Mouse (Mus musculus) MEL-GATA-1-ER (cell line): ENCODE results near the gene Ado.

Source experiments
- DNase-seq: peaks from one replicate; pipeline ENCODE4 v3.0.0-alpha.2; 2012; ENCODE audit warnings: low read depth; ENCODE audit errors: extremely low read depth

Ado gene

GRCm38 (mm10) chr10:67548877-67549731 lies at the start of gene Ado:
Gene Ado (minus strand): TSS chr10:67548955.
- DNase-seq, result peak; percentile 76

- DNase-seq, result no peak
Observed at GRCm38 (mm10) chr10:67595278-67595677, 46.5 kb upstream of the Ado start.

GRCm38 (mm10) chr10:67585873-67586610 lies 37.3 kb upstream of the Ado start:
- DNase-seq, result no peak

- no peak for DNase-seq
Observed at GRCm38 (mm10) chr10:67581698-67582285, 33.0 kb upstream of the Ado start.

DNA sequence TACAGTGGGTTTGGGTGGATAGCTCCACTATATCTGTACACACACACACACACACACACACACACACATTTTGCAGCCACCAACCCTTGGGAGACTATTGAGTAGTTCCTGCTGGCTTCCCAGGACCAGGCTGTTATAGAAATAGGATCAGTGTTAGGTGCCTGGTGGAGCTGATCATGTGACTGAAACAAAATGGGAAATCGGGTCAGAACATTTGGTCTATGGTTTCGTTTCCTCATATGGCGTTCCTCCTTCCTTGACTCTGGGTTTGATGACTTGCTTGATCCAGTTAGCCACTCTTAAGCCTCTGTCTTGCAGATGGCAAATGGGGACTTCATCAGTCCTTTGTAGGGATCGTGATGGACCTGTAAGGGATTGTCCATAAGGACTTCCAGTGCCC lies 31.1 kb upstream of the Ado start:
- DNase-seq, result no peak

DNA sequence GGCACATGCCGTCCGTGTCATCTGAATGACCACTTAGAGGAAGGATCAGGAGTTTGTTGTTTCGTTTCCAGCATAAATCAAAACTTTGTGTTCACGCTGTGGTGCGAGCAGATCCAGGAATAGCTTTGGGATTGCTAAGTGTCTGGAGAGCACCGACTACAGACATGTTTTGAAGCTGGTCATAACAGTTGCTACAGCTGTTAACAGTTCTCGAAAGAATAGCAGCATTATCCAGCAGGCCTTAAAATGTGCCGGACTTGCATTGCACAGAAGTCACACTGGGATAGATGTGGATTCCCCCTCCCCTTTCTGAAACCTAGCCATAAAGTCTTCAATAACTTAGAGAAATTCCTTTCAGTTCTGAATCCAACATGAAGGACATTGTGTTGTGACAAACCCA lies 24.6 kb upstream of the Ado start:
- no peak for DNase-seq

GRCm38 (mm10) chr10:67571443-67571842 lies 22.7 kb upstream of the Ado start:
- DNase-seq, result no peak

- no peak for DNase-seq
Observed at GRCm38 (mm10) chr10:67569539-67569938, 20.8 kb upstream of the Ado start.

DNA sequence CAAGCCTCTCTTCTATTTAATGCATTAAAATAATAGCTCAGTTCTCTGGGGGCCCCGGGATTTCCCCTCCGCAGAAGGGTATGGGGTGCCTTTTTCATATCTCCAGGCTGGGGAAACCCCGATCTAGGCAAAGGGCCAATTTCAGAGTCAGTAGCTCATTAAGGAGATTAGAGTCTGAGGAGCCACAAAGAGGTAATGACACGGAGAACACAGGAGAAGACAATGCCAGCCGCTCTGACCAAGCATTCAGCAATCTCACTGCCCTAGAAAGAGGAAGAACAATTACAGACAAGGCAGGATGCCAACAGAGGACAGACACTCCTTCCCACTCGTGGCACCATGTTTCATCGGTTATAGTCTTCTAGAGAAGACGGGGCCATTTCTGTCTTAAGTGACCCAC lies 17.3 kb upstream of the Ado start:
- peak; percentile 86 for DNase-seq

DNA sequence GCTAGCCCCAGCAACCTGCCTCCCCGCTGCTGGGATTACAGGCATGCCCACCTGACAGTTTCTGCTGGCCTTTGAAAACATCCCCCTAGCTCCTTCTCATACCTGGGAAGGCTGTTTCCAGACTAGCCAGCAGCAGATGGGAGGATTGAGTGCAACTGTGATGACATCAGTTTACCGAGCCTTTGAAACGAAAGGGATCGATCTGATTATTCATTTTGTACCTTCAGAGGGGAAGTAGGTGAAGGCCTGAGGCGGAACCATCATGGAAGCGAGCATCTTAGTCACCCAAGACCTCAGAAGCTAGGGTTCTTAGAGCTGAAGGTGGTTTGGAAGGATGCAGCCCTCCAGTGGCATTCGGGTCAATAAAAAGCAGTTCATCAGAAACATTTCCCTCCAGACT lies 15.8 kb upstream of the Ado start:
- DNase-seq, result no peak

GRCm38 (mm10) chr10:67561185-67561584 lies 12.4 kb upstream of the Ado start:
- DNase-seq, result no peak

DNA sequence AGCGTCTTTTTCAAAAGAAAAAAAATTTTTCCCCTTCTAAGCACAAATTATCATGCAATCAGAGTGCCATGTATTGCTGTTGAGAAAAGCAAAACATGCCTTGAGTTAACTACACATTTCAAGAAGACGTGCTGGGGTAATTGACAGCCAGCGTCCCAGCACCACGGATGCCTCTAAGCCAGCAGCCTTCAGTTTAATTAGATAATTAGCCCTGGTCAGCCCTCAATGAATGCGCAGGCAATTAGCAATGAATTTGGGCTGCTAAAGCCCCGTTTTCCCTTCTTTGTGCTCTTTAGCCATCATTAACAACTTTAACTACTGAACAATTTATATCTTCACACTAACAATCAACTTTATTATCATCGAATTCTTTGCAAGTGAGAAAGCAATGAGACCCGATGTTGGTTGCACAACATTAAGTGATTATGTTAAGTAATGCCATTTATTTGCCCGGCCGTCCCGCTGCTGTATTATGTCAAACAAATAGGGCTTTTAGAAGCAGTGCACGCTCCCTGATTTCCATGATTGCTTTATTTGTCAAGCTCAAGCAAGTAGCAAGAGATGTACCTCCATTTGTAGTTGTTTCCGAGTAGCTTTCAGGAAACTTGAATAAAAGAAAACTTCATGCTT lies 11.1 kb upstream of the Ado start:
- no peak for DNase-seq

DNA sequence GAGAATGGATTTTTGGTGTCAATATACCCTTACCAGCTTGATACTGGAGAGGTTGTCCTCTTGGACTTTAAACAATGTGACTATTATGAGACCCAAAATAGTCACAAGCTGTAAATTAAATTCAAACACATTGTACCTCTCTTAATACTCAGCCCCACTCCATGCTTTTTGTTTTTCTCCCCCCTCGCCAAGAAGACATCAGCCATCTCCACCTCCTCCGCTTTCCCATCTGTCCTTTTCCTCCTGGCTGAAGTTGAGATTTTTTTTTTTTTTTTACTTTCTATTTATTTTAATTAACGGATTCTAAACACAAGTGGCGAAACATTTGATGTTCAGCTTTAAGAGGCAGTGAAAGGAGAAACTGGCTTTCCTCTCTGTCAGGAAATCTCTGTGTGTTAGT lies 9.3 kb upstream of the Ado start:
- no peak for DNase-seq

- DNase-seq, result no peak
Observed at GRCm38 (mm10) chr10:67548261-67548854, 397 bp downstream of the Ado start.

DNA sequence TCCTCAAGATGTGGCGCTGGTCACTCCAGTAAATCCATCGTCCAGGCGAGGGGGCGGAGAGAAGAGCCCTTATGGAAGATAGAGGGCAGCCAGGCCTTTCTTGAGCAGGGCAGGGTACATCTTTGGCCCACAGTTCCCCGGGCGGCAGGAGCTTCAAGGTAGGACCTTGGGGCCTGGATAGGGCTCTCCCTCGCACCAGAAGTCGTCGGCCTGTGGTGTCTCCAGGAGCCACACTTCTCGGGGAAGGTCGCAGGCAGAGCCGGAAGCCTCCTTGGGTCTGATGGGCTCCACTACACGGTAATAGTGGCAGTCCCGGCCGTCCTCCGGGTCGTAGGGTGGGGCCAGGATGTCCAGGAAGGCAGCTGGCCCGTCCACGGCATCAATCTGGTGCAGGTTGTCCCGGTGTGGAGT lies 900 bp downstream of the Ado start:
- no peak for DNase-seq

- DNase-seq, result no peak
Observed at GRCm38 (mm10) chr10:67540591-67540990, 8.2 kb downstream of the Ado start.

- no peak for DNase-seq
Observed at GRCm38 (mm10) chr10:67539401-67539730, 9.4 kb downstream of the Ado start.

- DNase-seq, result no peak
Observed at GRCm38 (mm10) chr10:67538585-67539400, 10.0 kb downstream of the Ado start.

- DNase-seq, result no peak
Observed at GRCm38 (mm10) chr10:67538106-67538505, 10.6 kb downstream of the Ado start.

GRCm38 (mm10) chr10:67537151-67537994 lies 11.4 kb downstream of the Ado start:
- peak; percentile 88 for DNase-seq
